Mouse (Mus musculus) left cerebral cortex, adult 11 months (tissue): ENCODE results near the gene Slc2a1.

Source experiments
- DNase-seq: peaks from one replicate; pipeline ENCODE4 v3.0.0; 2022; ENCODE audit warnings: low spot score

Gene Slc2a1

GRCm38 (mm10) chr4:119129096-119129495 is 20.6 kb downstream of the Slc2a1 start:
- no peak for DNase-seq

- no peak for DNase-seq
Measured at GRCm38 (mm10) chr4:119131189-119131910, 22.8 kb downstream of the Slc2a1 start.

DNA sequence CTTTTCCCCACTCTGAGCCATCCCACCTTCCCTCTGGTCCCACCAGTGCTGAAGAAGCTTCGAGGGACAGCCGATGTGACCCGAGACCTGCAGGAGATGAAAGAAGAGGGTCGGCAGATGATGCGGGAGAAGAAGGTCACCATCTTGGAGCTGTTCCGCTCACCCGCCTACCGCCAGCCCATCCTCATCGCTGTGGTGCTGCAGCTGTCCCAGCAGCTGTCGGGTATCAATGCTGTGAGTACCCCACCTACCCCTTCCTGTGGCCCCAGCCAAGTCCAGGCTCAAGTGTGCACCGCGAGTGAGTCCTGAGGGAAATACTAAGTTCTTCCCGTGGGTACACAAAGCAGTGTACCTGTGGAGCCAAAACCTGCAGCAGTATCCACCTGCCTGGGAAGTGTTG is 24.8 kb downstream of the Slc2a1 start:
- no peak for DNase-seq

DNA sequence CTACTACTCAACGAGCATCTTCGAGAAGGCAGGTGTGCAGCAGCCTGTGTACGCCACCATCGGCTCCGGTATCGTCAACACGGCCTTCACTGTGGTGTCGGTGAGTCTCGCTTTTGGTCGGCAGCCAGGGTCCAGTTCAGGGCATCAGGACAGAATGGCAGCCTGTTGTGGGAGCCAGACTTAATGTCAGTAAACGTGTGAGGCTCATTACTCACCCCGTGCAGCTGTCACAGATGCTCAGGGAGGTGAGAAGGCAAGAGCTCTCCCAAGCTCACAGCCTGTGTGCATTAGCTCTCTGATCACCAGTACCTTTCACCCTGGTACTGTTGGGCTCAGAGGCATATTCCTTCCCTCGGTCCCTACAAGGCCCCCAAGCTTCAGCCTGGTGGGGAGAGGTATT is 25.3 kb downstream of the Slc2a1 start:
- no peak for DNase-seq

DNA sequence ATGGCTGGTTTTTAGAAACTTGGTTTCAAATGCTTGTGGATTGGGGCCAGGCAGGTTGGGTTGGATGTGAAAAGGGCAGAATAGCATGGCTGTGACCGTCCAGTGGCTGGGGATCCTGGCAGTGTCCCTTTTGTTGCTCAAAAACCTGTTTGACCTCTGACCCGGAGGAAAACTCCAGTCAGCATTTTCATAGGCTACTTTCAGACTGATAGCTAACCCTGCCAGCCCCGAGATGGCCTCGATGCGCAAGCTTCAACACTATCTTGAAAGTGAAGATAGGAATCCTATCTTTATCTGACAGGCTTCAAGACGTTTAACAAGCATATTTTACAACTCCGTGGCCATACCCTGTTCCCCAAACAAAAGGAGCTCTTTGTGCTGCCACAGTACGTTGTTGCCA is 28.8 kb downstream of the Slc2a1 start:
- DNase-seq: no peak

GRCm38 (mm10) chr4:119138171-119138570 is 29.7 kb downstream of the Slc2a1 start:
- peak; percentile 43 for DNase-seq

DNA sequence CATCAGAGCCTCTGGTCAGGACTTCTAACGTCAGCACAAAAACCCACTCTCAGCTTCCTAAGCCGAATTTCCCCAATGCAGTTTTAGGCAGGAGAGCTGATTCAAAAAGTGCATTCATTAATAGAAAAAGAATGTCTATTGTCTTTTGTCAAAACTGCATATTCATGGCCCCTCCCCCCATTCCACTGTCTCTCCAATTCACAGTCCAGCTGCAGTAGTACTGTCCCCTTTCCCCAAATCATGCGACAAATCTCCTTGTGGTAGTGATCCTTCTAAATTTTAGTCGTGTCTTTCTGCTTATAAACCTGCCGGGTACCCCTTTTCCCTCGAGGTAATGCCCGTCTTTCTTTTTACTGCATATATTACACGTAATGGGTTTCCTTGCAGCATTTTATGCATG is 30.3 kb downstream of the Slc2a1 start:
- no peak for DNase-seq

DNA sequence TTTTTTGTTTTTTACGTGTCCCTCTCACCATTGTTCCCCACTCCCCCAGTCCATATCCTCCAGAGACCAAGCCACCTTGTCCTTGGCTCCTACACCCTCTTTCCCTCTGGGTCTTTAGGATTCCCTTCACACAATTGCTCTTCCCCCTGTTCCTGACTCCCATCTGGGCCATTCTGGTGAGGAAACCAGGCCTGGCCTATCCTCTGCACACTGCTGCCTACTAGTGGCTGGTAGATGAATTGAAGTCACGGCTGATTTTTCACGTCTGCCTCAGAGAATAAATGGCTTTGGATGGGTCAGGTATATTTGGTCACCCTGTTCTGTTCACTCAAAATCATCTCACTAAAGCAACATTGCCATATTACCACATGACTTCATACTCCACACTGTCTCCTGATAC is 31.6 kb downstream of the Slc2a1 start:
- no peak for DNase-seq

GRCm38 (mm10) chr4:119141191-119141590 is 32.7 kb downstream of the Slc2a1 start:
- DNase-seq: no peak

DNA sequence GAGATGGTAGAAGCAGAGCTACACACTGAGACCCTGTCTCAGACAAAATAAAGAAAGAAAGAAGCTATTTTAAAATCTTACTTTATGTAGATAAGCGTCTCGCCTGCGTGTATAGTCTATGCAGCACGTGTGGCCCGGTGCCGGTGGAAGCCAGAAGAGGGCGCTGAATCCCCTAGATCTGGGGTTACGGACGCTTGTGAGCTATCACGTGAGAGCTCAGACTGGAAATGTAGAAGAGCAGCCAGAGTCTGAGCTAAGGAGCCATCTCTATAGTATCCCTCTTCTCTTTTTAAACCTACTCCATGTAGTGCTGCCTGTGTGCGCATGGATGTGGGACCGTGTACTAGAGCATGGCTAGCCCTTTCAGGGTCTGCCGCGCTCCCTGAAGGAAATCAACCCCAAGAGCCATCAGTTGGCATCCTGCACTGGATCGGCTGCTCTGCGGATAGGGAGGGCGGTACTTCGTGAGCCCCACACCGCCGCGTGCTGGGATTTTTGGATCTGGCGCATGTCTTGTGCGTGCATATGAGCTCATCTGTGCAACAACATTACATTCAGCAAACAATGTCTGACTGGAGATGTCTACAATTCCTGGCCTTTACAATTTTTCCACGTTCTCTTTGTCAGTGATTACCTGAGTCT is 33.8 kb downstream of the Slc2a1 start:
- no peak for DNase-seq

DNA sequence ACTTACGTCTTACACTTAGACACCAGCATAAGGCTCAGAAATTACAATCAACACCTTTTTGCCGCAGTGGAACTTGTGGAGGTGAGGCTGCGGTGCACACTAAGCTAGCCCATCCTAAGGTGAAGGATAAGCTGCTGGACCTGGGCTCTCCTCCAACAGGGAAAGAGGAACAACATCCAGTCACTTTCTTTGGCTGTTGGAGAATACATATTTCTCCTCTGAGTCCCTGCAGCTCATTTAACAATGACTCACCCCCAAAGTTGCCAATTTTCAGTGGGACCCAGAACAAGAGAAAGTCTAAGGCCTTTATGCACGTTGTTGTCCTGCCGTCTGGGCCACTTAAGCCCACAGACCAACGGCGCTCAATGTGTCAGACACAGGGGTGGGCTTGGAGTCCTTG is 38.3 kb downstream of the Slc2a1 start:
- DNase-seq: no peak

GRCm38 (mm10) chr4:119147347-119147746 is 38.8 kb downstream of the Slc2a1 start:
- no peak for DNase-seq

DNA sequence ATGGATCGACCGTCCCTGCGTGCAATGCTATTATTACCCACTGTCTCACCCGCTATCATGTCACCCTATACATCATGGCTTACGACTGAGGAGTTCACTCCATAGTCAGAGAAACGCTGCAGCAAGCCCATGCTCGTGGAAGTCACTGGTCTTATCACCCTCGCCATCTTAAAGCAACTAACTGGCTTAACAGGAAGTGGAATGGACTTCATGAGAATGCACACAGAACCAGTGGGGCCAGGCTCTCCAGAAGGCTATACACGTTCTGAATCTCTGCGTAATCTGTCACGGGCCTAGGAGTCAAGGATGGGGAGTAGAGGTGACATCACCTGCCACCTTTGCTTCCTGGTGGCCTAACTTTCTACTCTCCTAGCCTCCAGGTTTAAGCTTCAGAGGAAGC is 40.2 kb downstream of the Slc2a1 start:
- no peak for DNase-seq

DNA sequence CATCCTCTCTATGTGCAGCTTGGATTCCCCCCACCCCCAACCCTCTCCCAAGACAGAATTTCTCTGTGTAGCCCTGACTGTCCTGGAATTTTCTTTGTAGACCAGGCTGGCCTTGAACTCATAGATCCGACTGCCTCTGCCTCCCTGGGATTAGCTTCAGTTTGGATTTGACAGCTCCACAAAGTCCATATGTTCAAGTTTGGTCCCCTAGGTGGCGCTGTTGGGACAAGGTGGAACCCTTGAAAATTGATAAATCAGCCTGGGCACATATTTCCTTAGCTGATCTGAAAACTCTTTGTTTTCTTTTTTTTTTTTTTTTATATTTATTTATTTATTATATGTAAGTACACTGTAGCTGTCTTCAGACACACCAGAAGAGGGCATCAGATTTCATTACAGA is 48.7 kb downstream of the Slc2a1 start:
- DNase-seq: no peak

DNA sequence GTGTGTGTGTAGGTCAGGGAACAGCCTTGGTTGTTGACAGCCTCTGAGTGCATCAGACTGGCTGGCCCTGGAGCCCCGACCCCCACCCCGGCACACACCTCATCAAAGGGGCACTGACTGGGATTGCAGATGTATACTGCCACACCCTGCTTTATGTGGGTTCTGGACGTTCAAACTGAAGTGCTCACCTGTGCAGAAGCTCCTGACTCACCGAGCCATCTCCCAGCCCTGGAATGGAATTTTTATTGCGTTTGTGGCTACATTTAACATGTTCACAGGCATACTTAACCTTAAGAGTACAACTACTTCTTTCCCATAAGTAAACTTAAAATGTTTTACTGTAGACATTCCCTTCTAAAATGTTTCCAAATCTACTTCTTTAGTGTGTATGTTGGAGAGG is 49.4 kb downstream of the Slc2a1 start:
- no peak for DNase-seq

DNA sequence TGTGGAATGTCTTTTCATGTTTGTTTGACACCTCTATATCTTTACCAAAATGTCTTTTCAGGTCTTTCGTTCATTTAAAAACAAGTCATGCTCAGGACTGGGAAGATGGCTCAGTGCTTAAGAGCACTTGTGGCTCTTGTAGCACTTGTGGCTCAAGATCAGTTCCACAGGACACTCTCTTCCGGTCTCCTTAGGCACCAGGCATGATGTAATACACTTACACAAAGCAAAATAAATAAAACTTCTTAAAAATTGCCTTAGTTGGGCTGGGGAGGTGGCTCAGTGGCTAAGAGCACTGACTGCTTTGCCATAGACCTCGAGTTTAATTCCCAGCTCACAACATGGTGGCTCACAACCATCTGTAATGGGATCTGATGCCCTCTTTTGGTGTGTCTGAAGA is 52.8 kb downstream of the Slc2a1 start:
- no peak for DNase-seq

- no peak for DNase-seq
Measured at GRCm38 (mm10) chr4:119162990-119163389, 54.5 kb downstream of the Slc2a1 start.

- DNase-seq: no peak
Measured at GRCm38 (mm10) chr4:119165916-119166315, 57.4 kb downstream of the Slc2a1 start.

DNA sequence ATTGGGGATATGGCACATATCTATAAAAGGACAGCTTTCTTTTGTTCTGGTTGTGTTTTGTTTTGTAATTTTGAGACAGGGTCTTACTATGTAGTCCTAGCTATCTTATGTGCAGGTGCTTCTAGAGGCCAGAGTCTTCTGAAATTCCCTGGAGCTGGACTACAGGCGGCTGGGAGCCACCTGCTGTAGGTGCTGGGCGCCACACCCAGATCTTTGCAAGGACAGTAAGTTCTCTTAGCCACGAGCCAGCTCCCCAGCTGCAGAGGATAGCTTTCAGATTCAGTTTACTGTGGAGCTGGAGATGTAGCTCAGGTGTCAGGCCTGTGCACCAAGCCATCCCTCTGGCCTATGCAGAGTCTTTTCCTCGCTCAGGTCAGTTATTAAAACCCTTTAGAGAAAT is 58.6 kb downstream of the Slc2a1 start:
- no peak for DNase-seq

- peak; percentile 75 for DNase-seq
Measured at GRCm38 (mm10) chr4:119167663-119168062, 59.2 kb downstream of the Slc2a1 start.

GRCm38 (mm10) chr4:119172919-119173650 is 64.6 kb downstream of the Slc2a1 start:
- no peak for DNase-seq

DNA sequence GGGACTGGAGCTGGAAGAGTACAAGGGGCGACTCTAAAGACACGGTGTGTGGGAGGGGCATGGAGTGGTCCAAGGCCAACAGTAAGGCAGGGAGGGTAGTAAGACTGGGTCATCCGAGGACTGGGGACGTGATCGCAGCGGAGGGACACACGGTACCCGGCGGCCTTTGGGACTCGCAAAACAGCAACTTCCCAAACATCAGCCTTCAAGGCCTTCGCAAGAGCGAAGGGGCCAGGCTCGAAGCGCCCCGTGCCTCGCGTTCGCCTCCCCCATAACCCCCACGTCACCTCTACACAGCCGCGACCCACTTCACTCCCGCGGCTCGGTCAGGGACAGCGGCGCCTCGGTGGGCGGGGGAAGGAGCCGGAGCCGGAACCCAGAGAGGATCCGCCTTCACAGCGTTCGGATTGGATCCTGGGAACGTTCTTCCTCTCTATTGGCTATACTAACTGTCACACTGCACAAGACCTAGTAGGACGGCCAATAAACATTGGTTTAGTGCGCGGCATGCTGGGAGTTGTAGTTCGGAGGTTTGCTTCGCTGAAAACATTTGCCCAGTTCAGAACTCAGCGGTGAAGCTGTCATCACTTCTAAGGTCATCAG is 65.4 kb downstream of the Slc2a1 start, which contains the start of gene Zfp691:
Gene Zfp691 (minus strand): TSS at position 345 of the 603 bp plus-strand sequence.
- DNase-seq: peak; percentile 97

GRCm38 (mm10) chr4:119177702-119178101 is 69.2 kb downstream of the Slc2a1 start:
- no peak for DNase-seq
